Mouse (Mus musculus) intestine, embryonic 16.5 days (tissue): ENCODE measurements around the gene Akap13. TPM values are rescaled to one million over a fixed set of nuclear protein-coding genes. Genes with fewer than 3 reads are reported as not detected.

Experiments used
- ATAC-seq: fragments of 200-750 bp; cut with Nextera tagmentation; 2 replicates; pipeline ENCODE4 v1.8.0; 2017; ENCODE audit warnings: moderate TSS enrichment, moderate library complexity
- H3K27ac ChIP-seq: fragments of 300-500 bp; sonication (generic); 2 replicates; pipeline ENCODE4 v1.5.1; 2014; ENCODE audit warnings: mild to moderate bottlenecking, low read length
- H3K27me3 ChIP-seq: fragments of 300-500 bp; sonication (generic); replicated peaks from 2 replicates; pipeline ENCODE4 v1.6.1; 2014; ENCODE audit warnings: low read length, control low read depth, mixed read lengths; ENCODE audit not compliant: control insufficient read depth, insufficient read depth
- H3K36me3 ChIP-seq: fragments of 300-500 bp; sonication (generic); 2 replicates; pipeline ENCODE4 v1.6.1; 2014; ENCODE audit warnings: low read length, control low read depth; ENCODE audit not compliant: control insufficient read depth, insufficient read depth
- H3K4me1 ChIP-seq: fragments of 300-500 bp; sonication (generic); 2 replicates; pipeline ENCODE4 v1.6.1; 2014; ENCODE audit warnings: low read length, control low read depth, mixed read lengths; ENCODE audit not compliant: control insufficient read depth, insufficient read depth
- H3K4me2 ChIP-seq: fragments of 300-500 bp; sonication (generic); 2 replicates; pipeline ENCODE4 v1.6.1; 2014; ENCODE audit warnings: low read depth, low read length, control low read depth
- H3K4me3 ChIP-seq: fragments of 300-500 bp; sonication (generic); 2 replicates; pipeline ENCODE4 v1.5.1; 2014; ENCODE audit warnings: mild to moderate bottlenecking, low read length
- H3K9ac ChIP-seq: fragments of 300-500 bp; sonication (generic); 2 replicates; pipeline ENCODE4 v1.6.1; 2014; ENCODE audit warnings: low read depth, low read length
- H3K9me3 ChIP-seq: fragments of 300-500 bp; sonication (generic); 2 replicates; pipeline ENCODE4 v1.6.1; 2016; ENCODE audit warnings: low read length, control low read depth; ENCODE audit not compliant: control insufficient read depth
- WGBS: fragments of 180-500 bp; shearing (Covaris S2); extraction: QIAGEN DNeasy Blood & Tissue Kit; methylation state at CpG from one replicate; pipeline ENCODE4 v1.1.7; 2014; 5-methylcytosine and 5-hydroxymethylcytosine counted together
- polyA plus RNA-seq: library from polyadenylated mRNA; unstranded; fragments of >200 nt; fragmentation: Nextera tagmentation; extraction: Ambion mirVana; gene quantifications from 2 replicates; pipeline ENCODE4 v1.2.1, GENCODE M21; 2015

Akap13 gene
- polyA plus RNA-seq, 1 experiment from 2014 or later, result 24.9 TPM

DNA sequence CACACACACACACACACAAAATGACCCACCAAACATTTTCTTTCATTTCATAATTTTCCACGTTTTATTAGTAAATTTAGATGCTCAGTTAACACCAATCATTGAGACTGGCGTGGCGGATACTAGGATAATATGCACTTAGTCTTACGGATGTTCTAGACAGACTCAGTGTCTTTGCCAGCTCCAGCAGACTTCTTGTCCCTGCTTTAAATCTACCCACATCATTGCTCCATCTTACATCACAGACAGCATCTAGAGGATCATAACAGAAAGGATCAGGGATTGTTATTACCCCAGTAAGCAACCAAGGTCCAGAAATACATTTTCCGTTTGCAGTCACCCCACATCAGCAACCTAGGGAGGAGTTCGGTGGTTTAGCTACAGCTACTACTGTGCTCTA lies 255.6 kb downstream of the Akap13 start:
- WGBS, result 90% methylated on average over 6 of the region's 6 CpGs
- no peaks in the 10 kb centered on the region for H3K27me3 ChIP-seq
- H3K4me1 ChIP-seq, result peaks cover 2% of the 10 kb centered on the region; the same call in 1 of the 2 replicates
- H3K4me3 ChIP-seq, result no peak overlapping the region
- no peak for ATAC-seq
- no peak overlapping the region for H3K9ac ChIP-seq
- H3K4me2 ChIP-seq, result no peak overlapping the region
- no peaks in the 10 kb centered on the region for H3K9me3 ChIP-seq
- H3K27ac ChIP-seq, result no peak overlapping the region
- no peaks in the 10 kb centered on the region for H3K36me3 ChIP-seq

DNA sequence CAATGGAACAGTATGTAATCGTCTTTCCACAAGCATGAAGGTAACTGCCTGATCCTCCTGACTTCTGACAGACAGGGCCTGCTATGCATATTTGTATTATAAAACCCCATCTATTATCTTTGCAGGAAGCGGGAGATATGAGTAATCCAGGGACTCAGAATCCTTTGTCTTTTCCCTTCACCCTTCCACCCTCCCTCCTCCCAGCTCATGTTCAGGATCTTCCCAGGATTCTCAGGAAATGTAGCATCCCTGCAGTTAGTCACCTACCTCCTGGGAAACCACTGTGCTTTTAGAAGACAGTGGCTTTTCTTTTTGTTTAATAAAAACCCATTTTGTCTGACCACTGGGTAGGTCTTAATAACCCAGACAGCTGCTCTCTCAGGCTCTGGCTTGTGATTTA lies 256.1 kb downstream of the Akap13 start:
- Histone ChIP-seq H3K27ac (no peak overlapping the region), H3K9ac (no peak overlapping the region), H3K4me2 (no peak overlapping the region), H3K4me3 (no peak overlapping the region), H3K4me1 (peaks cover 4% of the 10 kb centered on the region; the same call in 1 of the 2 replicates), H3K9me3 (no peaks in the 10 kb centered on the region), H3K27me3 (no peaks in the 10 kb centered on the region), H3K36me3 (no peaks in the 10 kb centered on the region)
- ATAC-seq, result no peak
- WGBS, result 68% methylated on average over 2 of the region's 2 CpGs

DNA sequence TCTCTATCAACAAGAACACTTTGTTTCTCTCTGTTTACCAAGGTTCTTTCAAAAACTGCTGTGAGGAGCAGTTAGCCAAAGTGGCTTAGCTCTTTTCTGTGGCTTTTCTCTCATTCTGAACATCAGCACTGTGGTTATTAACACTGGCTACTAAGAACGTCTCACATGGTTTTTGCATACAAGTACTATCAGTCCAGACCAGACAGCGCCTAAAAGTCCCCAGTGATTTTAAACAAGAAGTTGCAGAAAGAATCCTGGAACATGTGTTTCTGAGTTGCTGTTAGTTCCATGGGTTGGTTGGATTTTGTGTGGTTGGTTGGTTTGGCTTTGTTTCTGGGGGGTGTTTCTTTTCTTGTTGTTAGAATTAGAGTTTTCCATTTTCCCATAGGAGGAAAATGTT lies 257.5 kb downstream of the Akap13 start:
- Histone ChIP-seq H3K4me3 (no peak overlapping the region), H3K4me2 (no peak overlapping the region), H3K36me3 (no peaks in the 10 kb centered on the region), H3K9me3 (no peaks in the 10 kb centered on the region), H3K27ac (no peak overlapping the region), H3K4me1 (peaks cover 4% of the 10 kb centered on the region; the same call in 1 of the 2 replicates), H3K9ac (no peak overlapping the region), H3K27me3 (no peaks in the 10 kb centered on the region)
- 65% methylated on average over 2 of the region's 2 CpGs for WGBS
- no peak for ATAC-seq

DNA sequence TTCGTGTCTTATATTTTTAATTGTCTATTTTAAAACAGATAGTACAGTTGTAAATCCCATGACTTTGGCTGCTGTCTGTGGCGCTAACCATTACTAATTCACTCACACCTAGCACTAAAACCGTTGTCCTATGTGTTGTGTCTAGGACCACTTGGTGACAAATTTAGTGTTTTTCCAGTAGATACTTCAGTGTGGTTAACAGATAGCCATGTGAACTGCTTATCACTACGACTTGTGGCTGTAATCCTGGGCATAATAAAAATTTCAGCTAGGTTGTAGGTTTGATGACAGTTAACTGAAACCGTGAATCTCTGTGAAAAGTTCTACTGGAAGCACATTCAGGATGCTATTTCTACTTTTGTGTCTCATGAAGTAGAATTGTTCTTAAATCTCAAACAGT lies 258.6 kb downstream of the Akap13 start:
- H3K4me1 ChIP-seq, result peaks cover 4% of the 10 kb centered on the region; the same call in 1 of the 2 replicates
- H3K27me3 ChIP-seq, result no peaks in the 10 kb centered on the region
- H3K9me3 ChIP-seq, result no peaks in the 10 kb centered on the region
- WGBS, result 86% methylated on average over 5 of the region's 5 CpGs
- no peaks in the 10 kb centered on the region for H3K36me3 ChIP-seq
- no peak overlapping the region for H3K9ac ChIP-seq
- H3K4me2 ChIP-seq, result no peak overlapping the region
- H3K27ac ChIP-seq, result no peak overlapping the region
- ATAC-seq, result no peak
- H3K4me3 ChIP-seq, result no peak overlapping the region

- Histone ChIP-seq H3K9me3 (no peaks in the 10 kb centered on the region), H3K27ac (no peak overlapping the region), H3K4me3 (no peak overlapping the region), H3K4me1 (peaks cover 4% of the 10 kb centered on the region; the same call in 1 of the 2 replicates), H3K4me2 (no peak overlapping the region), H3K27me3 (no peaks in the 10 kb centered on the region), H3K9ac (no peak overlapping the region), H3K36me3 (0 out of 2 replicates have a peak, but pooled peaks cover 2% of the 10 kb centered on the region)
- 94% methylated on average over 4 of the region's 4 CpGs for WGBS
- no peak for ATAC-seq
Measured at GRCm38 (mm10) chr7:75715026-75715425, 259.7 kb downstream of the Akap13 start.

- Histone ChIP-seq H3K27ac (no peak overlapping the region), H3K4me1 (peaks cover 4% of the 10 kb centered on the region; the same call in 1 of the 2 replicates), H3K9ac (no peak overlapping the region), H3K4me2 (no peak overlapping the region), H3K4me3 (no peak overlapping the region), H3K36me3 (0 out of 2 replicates have a peak, but pooled peaks cover 4% of the 10 kb centered on the region), H3K9me3 (no peaks in the 10 kb centered on the region), H3K27me3 (no peaks in the 10 kb centered on the region)
- 33% methylated on average over 4 of the region's 4 CpGs for WGBS
- ATAC-seq, result no peak
Measured at GRCm38 (mm10) chr7:75715939-75716338, 260.6 kb downstream of the Akap13 start.

GRCm38 (mm10) chr7:75717349-75717748 lies 262.0 kb downstream of the Akap13 start:
- no peak for ATAC-seq
- Histone ChIP-seq H3K27ac (no peak overlapping the region), H3K4me1 (peaks cover 4% of the 10 kb centered on the region; the same call in 1 of the 2 replicates), H3K4me3 (no peak overlapping the region), H3K27me3 (no peaks in the 10 kb centered on the region), H3K9me3 (no peaks in the 10 kb centered on the region), H3K36me3 (0 out of 2 replicates have a peak, but pooled peaks cover 4% of the 10 kb centered on the region), H3K9ac (no peak overlapping the region), H3K4me2 (no peak overlapping the region)

GRCm38 (mm10) chr7:75721302-75721701 lies 266.0 kb downstream of the Akap13 start:
- Histone ChIP-seq H3K9me3 (no peaks in the 10 kb centered on the region), H3K36me3 (peaks cover 10% of the 10 kb centered on the region), H3K4me3 (no peak overlapping the region), H3K9ac (no peak overlapping the region), H3K27ac (no peak overlapping the region), H3K27me3 (no peaks in the 10 kb centered on the region), H3K4me1 (no peaks in the 10 kb centered on the region), H3K4me2 (no peak overlapping the region)
- ATAC-seq, result no peak
- 90% methylated on average over 4 of the region's 4 CpGs for WGBS

DNA sequence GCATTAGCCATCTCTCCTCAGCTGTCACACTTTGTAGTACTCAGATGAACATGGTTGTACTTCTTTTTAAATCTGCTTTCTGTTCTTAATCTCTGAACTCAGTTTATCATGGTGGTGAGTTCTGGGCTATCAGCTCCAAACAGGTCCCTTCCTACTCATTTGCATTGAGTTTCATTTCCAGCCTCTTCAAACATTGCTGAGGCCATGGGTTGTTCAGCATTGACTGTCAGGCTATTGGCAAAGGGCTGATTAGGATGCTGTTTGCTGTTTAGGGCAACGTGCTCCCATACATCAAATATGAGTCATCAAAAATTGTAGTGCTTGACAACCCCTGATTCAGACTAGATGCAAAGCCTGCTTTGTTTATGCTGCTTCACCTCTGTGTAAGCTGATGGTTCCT lies 268.7 kb downstream of the Akap13 start:
- Histone ChIP-seq H3K9me3 (no peaks in the 10 kb centered on the region), H3K9ac (no peak overlapping the region), H3K4me3 (no peak overlapping the region), H3K4me1 (no peaks in the 10 kb centered on the region), H3K27ac (no peak overlapping the region), H3K4me2 (no peak overlapping the region), H3K36me3 (peaks cover 17% of the 10 kb centered on the region), H3K27me3 (no peaks in the 10 kb centered on the region)
- no peak for ATAC-seq
- WGBS, result 95% methylated on average over 1 of the region's 1 CpGs

- no peaks in the 10 kb centered on the region for H3K4me1 ChIP-seq
- WGBS, result 75% methylated on average over 6 of the region's 6 CpGs
- H3K9me3 ChIP-seq, result no peaks in the 10 kb centered on the region
- no peak overlapping the region for H3K4me3 ChIP-seq
- no peak overlapping the region for H3K4me2 ChIP-seq
- H3K27me3 ChIP-seq, result no peaks in the 10 kb centered on the region
- H3K27ac ChIP-seq, result no peak overlapping the region
- ATAC-seq, result no peak
- no peak overlapping the region for H3K9ac ChIP-seq
- H3K36me3 ChIP-seq, result peaks cover 20% of the 10 kb centered on the region
Measured at GRCm38 (mm10) chr7:75725899-75726298, 270.6 kb downstream of the Akap13 start.
